Mouse (Mus musculus) MEL (cell line): Measurements from ENCODE around the gene Zkscan4. TPM values are rescaled to one million over a fixed set of nuclear protein-coding genes. Genes with fewer than 3 reads are reported as not detected.

Experiments
- DNase-seq: peaks from one replicate; pipeline ENCODE4 v3.0.0; 2011; ENCODE audit warnings: low read depth, low spot score
- H3K27ac ChIP-seq: 2 replicates; pipeline ENCODE4 v1.5.1; 2012; ENCODE audit warnings: low read depth, mild to moderate bottlenecking, control low read depth, low read length, moderate library complexity; ENCODE audit not compliant: control insufficient read depth
- H3K27me3 ChIP-seq, 2 experiments: fragments of 150-350 bp in 1 of 2; sonication (generic) in 1 of 2; 2 replicates each; pipeline ENCODE4 v1.6.1; 2012; ENCODE audit warnings: low read length in 2 of 2, mild to moderate bottlenecking in 2 of 2, improper control_type of control experiment in 1 of 2, moderate library complexity in 1 of 2; ENCODE audit not compliant: insufficient read depth in 2 of 2, control insufficient read depth in 1 of 2
- H3K36me3 ChIP-seq, 2 experiments: 2 replicates each; pipeline ENCODE4 v1.6.1; 2012 to 2014; ENCODE audit warnings: low read length in 2 of 2, improper control_type of control experiment in 1 of 2, inconsistent platforms in 1 of 2, mild to moderate bottlenecking in 1 of 2; ENCODE audit not compliant: insufficient read depth in 2 of 2, control insufficient read depth in 1 of 2
- H3K4me1 ChIP-seq, 2 experiments: fragments of 150-350 bp in 1 of 2; sonication (generic) in 1 of 2; 2 replicates each; pipeline ENCODE4 v1.6.1; 2012; ENCODE audit warnings: low read length in 2 of 2, improper control_type of control experiment in 1 of 2, mild to moderate bottlenecking in 1 of 2; ENCODE audit not compliant: insufficient read depth in 2 of 2, control insufficient read depth in 1 of 2
- H3K4me3 ChIP-seq, 2 experiments: fragments of 150-350 bp in 1 of 2; sonication (generic) in 1 of 2; 2 replicates each; pipeline ENCODE4 v1.5.1; 2012; ENCODE audit warnings: low read depth in 2 of 2, low read length in 2 of 2, mild to moderate bottlenecking in 2 of 2, moderate library complexity in 2 of 2, control low read depth in 1 of 2, improper control_type of control experiment in 1 of 2; ENCODE audit not compliant: control insufficient read depth in 1 of 2, insufficient read depth in 1 of 2
- H3K79me2 ChIP-seq: 2 replicates; pipeline ENCODE4 v1.6.1; 2012; ENCODE audit warnings: mild to moderate bottlenecking, low read length, moderate library complexity; ENCODE audit not compliant: control insufficient read depth, poor library complexity, insufficient read depth
- H3K9ac ChIP-seq: 2 replicates; pipeline ENCODE4 v1.6.1; 2012; ENCODE audit warnings: low read depth, mild to moderate bottlenecking, control low read depth, low read length, moderate library complexity; ENCODE audit not compliant: control insufficient read depth, poor library complexity, severe bottlenecking
- H3K9me3 ChIP-seq: fragments of 150-350 bp; sonication (generic); replicated peaks from 2 replicates; pipeline ENCODE4 v1.6.1; 2012; ENCODE audit warnings: mild to moderate bottlenecking, low read length, improper control_type of control experiment, moderate library complexity; ENCODE audit not compliant: insufficient read depth
- BHLHE40 ChIP-seq: IDR thresholded peaks from 2 replicates; pipeline ENCODE4 v1.6.1; 2012; ENCODE audit warnings: low read depth, mild to moderate bottlenecking, inconsistent platforms, low read length, improper control_type of control experiment, borderline replicate concordance
- CHD1 ChIP-seq: IDR thresholded peaks from 2 replicates; pipeline ENCODE4 v1.6.1; 2012; ENCODE audit warnings: low read depth, mild to moderate bottlenecking, inconsistent platforms, low read length, improper control_type of control experiment
- CHD2 ChIP-seq: IDR thresholded peaks from 2 replicates; pipeline ENCODE4 v1.6.1; 2011; ENCODE audit warnings: low read length, improper control_type of control experiment
- E2F4 ChIP-seq: IDR thresholded peaks from 2 replicates; pipeline ENCODE4 v1.6.1; 2011; ENCODE audit warnings: low read depth, low read length, improper control_type of control experiment, borderline replicate concordance
- ELF1 ChIP-seq: IDR thresholded peaks from 2 replicates; pipeline ENCODE4 v1.6.1; 2014; ENCODE audit warnings: low read depth, mild to moderate bottlenecking, inconsistent platforms, low read length, improper control_type of control experiment, moderate library complexity
- EP300 ChIP-seq, 2 experiments: IDR thresholded peaks; 2 replicates each; pipeline ENCODE4 v1.6.1; 2011; ENCODE audit warnings: improper control_type of control experiment in 2 of 2, low read length in 2 of 2, low read depth in 1 of 2, mild to moderate bottlenecking in 1 of 2
- ETS1 ChIP-seq: IDR thresholded peaks from 2 replicates; pipeline ENCODE4 v1.6.1; 2012; ENCODE audit warnings: low read depth, mild to moderate bottlenecking, inconsistent platforms, low read length, improper control_type of control experiment, moderate library complexity
- GABPA ChIP-seq: IDR thresholded peaks from 2 replicates; pipeline ENCODE4 v1.6.1; 2012; ENCODE audit warnings: low read depth, mild to moderate bottlenecking, inconsistent platforms, low read length, improper control_type of control experiment, moderate library complexity
- GATA1 ChIP-seq: IDR thresholded peaks from 2 replicates; pipeline ENCODE4 v1.6.1; 2011; ENCODE audit warnings: low read depth, low read length, improper control_type of control experiment
- HCFC1 ChIP-seq: IDR thresholded peaks from 2 replicates; pipeline ENCODE4 v1.6.1; 2012; ENCODE audit warnings: low read depth, mild to moderate bottlenecking, inconsistent platforms, low read length, improper control_type of control experiment, moderate library complexity
- JUND ChIP-seq: IDR thresholded peaks from 2 replicates; pipeline ENCODE4 v1.6.1; 2011; ENCODE audit warnings: low read depth, mild to moderate bottlenecking, improper control_type of control experiment, low read length
- KAT2A ChIP-seq: conservative IDR thresholded peaks from 2 replicates; pipeline ENCODE4 v1.6.1; 2012; ENCODE audit warnings: low read depth, low read length, improper control_type of control experiment, inconsistent platforms
- MAFK ChIP-seq: IDR thresholded peaks from 2 replicates; pipeline ENCODE4 v1.6.1; 2011; ENCODE audit warnings: low read depth, mild to moderate bottlenecking, low read length, improper control_type of control experiment, borderline replicate concordance
- MAX ChIP-seq: IDR thresholded peaks from 2 replicates; pipeline ENCODE4 v1.6.1; 2011; ENCODE audit warnings: low read length, improper control_type of control experiment
- MAZ ChIP-seq: IDR thresholded peaks from 2 replicates; pipeline ENCODE4 v1.6.1; 2012; ENCODE audit warnings: low read depth, mild to moderate bottlenecking, inconsistent platforms, low read length, improper control_type of control experiment
- MEF2A ChIP-seq: IDR thresholded peaks from 2 replicates; pipeline ENCODE4 v1.6.1; 2014; ENCODE audit warnings: low read depth, mild to moderate bottlenecking, inconsistent platforms, low read length, improper control_type of control experiment; ENCODE audit not compliant: poor library complexity, insufficient replicate concordance, severe bottlenecking; ENCODE audit errors: extremely low read depth
- MYC ChIP-seq: IDR thresholded peaks from 2 replicates; pipeline ENCODE4 v1.6.1; 2011; ENCODE audit warnings: low read depth, mild to moderate bottlenecking, low read length, improper control_type of control experiment, moderate library complexity
- NELFE ChIP-seq: IDR thresholded peaks from 2 replicates; pipeline ENCODE4 v1.6.1; 2011; ENCODE audit warnings: low read depth, low read length, improper control_type of control experiment
- POLR2A ChIP-seq, 2 experiments: IDR thresholded peaks; 2 replicates each; pipeline ENCODE4 v1.6.1; 2011 to 2012; ENCODE audit warnings: low read length in 2 of 2, mild to moderate bottlenecking in 2 of 2, control low read depth in 1 of 2, improper control_type of control experiment in 1 of 2, low read depth in 1 of 2, moderate library complexity in 1 of 2; ENCODE audit not compliant: control insufficient read depth in 1 of 2, insufficient read depth in 1 of 2, poor library complexity in 1 of 2
- POLR2AphosphoS2 ChIP-seq: IDR thresholded peaks from 2 replicates; pipeline ENCODE4 v1.6.1; 2011; ENCODE audit warnings: low read length, improper control_type of control experiment
- POLR2AphosphoS5 ChIP-seq: IDR thresholded peaks from 2 replicates; pipeline ENCODE4 v1.6.1; 2012; ENCODE audit warnings: low read depth, borderline replicate concordance, mild to moderate bottlenecking, inconsistent platforms, low read length, moderate library complexity, mixed read lengths
- RCOR1 ChIP-seq: IDR thresholded peaks from 2 replicates; pipeline ENCODE4 v1.6.1; 2012; ENCODE audit warnings: low read depth, mild to moderate bottlenecking, inconsistent platforms, low read length, improper control_type of control experiment
- SIN3A ChIP-seq: IDR thresholded peaks from 2 replicates; pipeline ENCODE4 v1.6.1; 2012; ENCODE audit warnings: low read length, improper control_type of control experiment, inconsistent platforms
- SMC3 ChIP-seq: IDR thresholded peaks from 2 replicates; pipeline ENCODE4 v1.6.1; 2011; ENCODE audit warnings: low read depth, low read length, improper control_type of control experiment
- TAL1 ChIP-seq: IDR thresholded peaks from 2 replicates; pipeline ENCODE4 v1.6.1; 2012; ENCODE audit warnings: mild to moderate bottlenecking, inconsistent platforms, low read length, moderate library complexity, mixed read lengths
- TBP ChIP-seq: IDR thresholded peaks from 2 replicates; pipeline ENCODE4 v1.8.0; 2011; ENCODE audit warnings: low read depth, low read length, improper control_type of control experiment
- TCF12 ChIP-seq: IDR thresholded peaks from 2 replicates; pipeline ENCODE4 v1.6.1; 2014; ENCODE audit warnings: low read depth, mild to moderate bottlenecking, inconsistent platforms, low read length, improper control_type of control experiment, moderate library complexity
- UBTF ChIP-seq: IDR thresholded peaks from 2 replicates; pipeline ENCODE4 v1.6.1; 2012; ENCODE audit warnings: low read depth, mild to moderate bottlenecking, inconsistent platforms, low read length, improper control_type of control experiment, moderate library complexity, borderline replicate concordance; ENCODE audit not compliant: insufficient read depth
- USF1 ChIP-seq: IDR thresholded peaks from 2 replicates; pipeline ENCODE4 v1.6.1; 2014; ENCODE audit warnings: low read depth, mild to moderate bottlenecking, inconsistent platforms, low read length, improper control_type of control experiment, moderate library complexity
- USF2 ChIP-seq, 2 experiments: IDR thresholded peaks; 2 replicates each; pipeline ENCODE4 v1.6.1; 2011 to 2012; ENCODE audit warnings: improper control_type of control experiment in 2 of 2, low read length in 2 of 2, borderline replicate concordance in 1 of 2, inconsistent platforms in 1 of 2, low read depth in 1 of 2, mild to moderate bottlenecking in 1 of 2; ENCODE audit not compliant: insufficient read depth in 1 of 2
- ZC3H11A ChIP-seq: IDR thresholded peaks from 2 replicates; pipeline ENCODE4 v1.6.1; 2012; ENCODE audit warnings: low read depth, mild to moderate bottlenecking, inconsistent platforms, low read length, improper control_type of control experiment
- ZMIZ1 ChIP-seq: IDR thresholded peaks from 2 replicates; pipeline ENCODE4 v1.6.1; 2012; ENCODE audit warnings: low read depth, mild to moderate bottlenecking, inconsistent platforms, low read length, improper control_type of control experiment, moderate library complexity
- ZNF384 ChIP-seq: IDR thresholded peaks from 2 replicates; pipeline ENCODE4 v1.6.1; 2012; ENCODE audit warnings: low read depth, mild to moderate bottlenecking, inconsistent platforms, low read length, improper control_type of control experiment
- polyA plus RNA-seq, 2 experiments: library from polyadenylated mRNA; stranded (reverse) in 1 of 2; unstranded in 1 of 2; fragments of >175 nt in 1 of 2; fragments of >200 nt in 1 of 2; gene quantifications; 2 replicates each; pipeline versions ENCODE4 v1.2.1 to v1.2.4; 2012; ENCODE audit warnings: low replicate concordance in 2 of 2, low read depth in 1 of 2; ENCODE audit not compliant: insufficient read length in 2 of 2, insufficient read depth in 1 of 2, missing spikeins in 1 of 2
- total RNA-seq: library from RNA; depleted of rRNA; stranded (reverse); fragments of 300-350 nt; gene quantifications from 2 replicates; pipeline ENCODE4 v1.2.3, GENCODE M21; 2012

Zkscan4 gene
- total and polyA plus RNA-seq, 3 experiments: not detected

GRCm38 (mm10) chr13:21468061-21469019 lies 10.4 kb upstream of the Zkscan4 start, which contains the start of gene Nkapl (continued):
- TF ChIP-seq SIN3A (no peak), ELF1 (no peak), MAZ (no peak), CHD1 (no peak), RCOR1 (no peak), MYC (no peak), USF1 (no peak), ZNF384 (no peak), NELFE (peak; percentile 58), TAL1 (no peak), CHD2 (no peak), KAT2A (no peak), MAX (no peak), BHLHE40 (no peak)

GRCm38 (mm10) chr13:21469097-21469496 lies 9.6 kb upstream of the Zkscan4 start:
- H3K4me1 ChIP-seq: peaks cover 0 to 7% of the 10 kb centered on the region in 2 experiments; a peak in 2 of 4 replicates
- peaks cover 0 to 3% of the 10 kb centered on the region in 2 experiments; a peak in 3 of 4 replicates for H3K27me3 ChIP-seq
- H3K27ac ChIP-seq: no peak overlapping the region
- no peaks in the 10 kb centered on the region for H3K9me3 ChIP-seq
- peak; percentile 57 for DNase-seq
- H3K36me3 ChIP-seq: peaks cover 0 to 7% of the 10 kb centered on the region in 2 experiments; a peak in 2 of 4 replicates
- H3K9ac ChIP-seq: no peak overlapping the region
- 0 out of 4 replicates have a peak overlapping the region, but pooled peaks of 1 of the 2 experiments have one; percentile 1 for H3K4me3 ChIP-seq
- H3K79me2 ChIP-seq: no peaks in the 10 kb centered on the region
- TF ChIP-seq KAT2A: no peak
- TF ChIP-seq MAX: no peak
- TF ChIP-seq TCF12: peak; percentile 36; the same call in 1 of the 2 replicates
- no peak for TF ChIP-seq E2F4
- TF ChIP-seq JUND: no peak
- no peak for TF ChIP-seq MEF2A
- no peak for TF ChIP-seq POLR2AphosphoS2
- TF ChIP-seq ZMIZ1: no peak
- no peak for TF ChIP-seq TBP
- peak; percentile 63 for TF ChIP-seq GATA1
- no peak for TF ChIP-seq USF2 (IDR thresholded peaks at IDR 0.05; ENCODE audit: borderline replicate concordance in 1 of 2, insufficient read depth in 1 of 2, low read depth in 1 of 2, low read length in 2 of 2)
- TF ChIP-seq MYC: no peak
- TF ChIP-seq MAFK: no peak
- 0 out of 2 replicates have a peak, but pooled peaks have one; percentile 30 for TF ChIP-seq ETS1
- peak; percentile 39 to 53; a peak in 3 of 4 replicates for TF ChIP-seq EP300 (IDR thresholded peaks at IDR 0.05; ENCODE audit: low read depth in 1 of 2, low read length in 2 of 2)
- no peak for TF ChIP-seq POLR2AphosphoS5
- no peak for TF ChIP-seq SMC3
- TF ChIP-seq RCOR1: peak; percentile 31; the same call in 1 of the 2 replicates
- TF ChIP-seq ZC3H11A: no peak
- no peak for TF ChIP-seq UBTF
- no peak for TF ChIP-seq POLR2A (IDR thresholded peaks at IDR 0.05; ENCODE audit: control insufficient read depth in 1 of 2, insufficient read depth in 1 of 2, low read depth in 1 of 2, low read length in 2 of 2, poor library complexity in 1 of 2)
- no peak for TF ChIP-seq CHD2
- no peak for TF ChIP-seq HCFC1
- no peak for TF ChIP-seq GABPA
